Mouse (Mus musculus) liver, postnatal 0 days (tissue): ENCODE measurements around the gene Fcer1g.

Experiments used
- CTCF ChIP-seq: sonication (generic); IDR thresholded peaks from 2 replicates; pipeline ENCODE4 v1.5.1; 2016; ENCODE audit warnings: antibody characterized with exemption, low read depth
- EP300 ChIP-seq: IDR thresholded peaks from 2 replicates; pipeline ENCODE4 v1.6.1; 2016; ENCODE audit warnings: antibody characterized with exemption, low read depth, mild to moderate bottlenecking

DNA sequence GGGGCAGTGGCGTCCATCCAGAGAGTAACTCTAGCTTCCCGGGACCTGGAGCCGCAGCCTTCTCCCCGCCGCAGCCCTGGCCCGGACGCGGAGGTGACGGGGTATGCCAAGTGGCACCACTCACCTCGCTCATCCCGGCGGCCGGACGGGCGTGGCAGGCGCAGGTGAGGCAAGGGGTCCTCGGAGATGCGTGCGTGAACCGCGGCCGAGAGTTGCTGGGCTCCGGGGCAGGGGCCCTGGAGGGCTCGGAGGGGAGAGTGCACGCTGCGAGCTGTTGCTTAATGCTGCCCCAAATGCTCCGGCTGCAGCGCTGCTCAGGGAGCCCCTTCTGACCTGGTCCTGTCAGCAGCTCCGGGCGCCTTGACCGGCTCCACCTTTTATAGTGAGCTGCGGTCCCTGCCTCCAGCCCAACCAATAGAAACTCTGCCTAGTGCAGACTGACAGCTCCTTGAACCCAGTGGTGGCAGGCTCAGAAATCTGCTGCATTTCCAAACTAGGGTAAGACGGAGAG lies 38.2 kb downstream of the Fcer1g start, which contains the start of gene Pcp4l1:
- TF ChIP-seq CTCF: no peak
- TF ChIP-seq EP300: no peak
